Mouse (Mus musculus) heart, postnatal 0 days (tissue): ENCODE data around the gene Ano8.
A peak's percentile ranks its signal among the peaks of the same experiment; 100 is the strongest.

Experiments
- CTCF ChIP-seq: IDR thresholded peaks from 2 replicates; pipeline ENCODE4 v1.5.1; 2016; ENCODE audit warnings: antibody characterized with exemption, control low read depth, low read depth
- EP300 ChIP-seq: IDR thresholded peaks from 2 replicates; pipeline ENCODE4 v1.6.1; 2016; ENCODE audit warnings: antibody characterized with exemption, low read depth

- TF ChIP-seq CTCF (no peak), EP300 (peak; percentile 18; the same call in 1 of the 2 replicates)
Measured at GRCm38 (mm10) chr8:71528362-71529073, 42.8 kb upstream of the Ano8 start.
